Mouse (Mus musculus) lung, adult 2 months (tissue): Measurements from ENCODE around the gene Fbxo6. TPM values are rescaled to one million over a fixed set of nuclear protein-coding genes. Genes with fewer than 3 reads are reported as not detected.

Source experiments
- DNase-seq: peaks from one replicate; pipeline ENCODE4 v3.0.0; 2022
- H3K4me1 ChIP-seq: fragments of 200-500 bp; 2 replicates; pipeline ENCODE4 v1.6.1; 2011; ENCODE audit warnings: low read length; ENCODE audit not compliant: control insufficient read depth, insufficient read depth
- H3K4me3 ChIP-seq: fragments of 200-500 bp; replicated peaks from 2 replicates; pipeline ENCODE3; 2011; ENCODE audit warnings: low read depth, mild to moderate bottlenecking, control low read depth, low read length; ENCODE audit errors: extremely low read depth
- CTCF ChIP-seq: fragments of 200-500 bp; IDR thresholded peaks from 2 replicates; pipeline ENCODE4 v1.5.1; 2011; ENCODE audit warnings: mild to moderate bottlenecking, low read length, control low read depth; ENCODE audit not compliant: insufficient read depth
- POLR2A ChIP-seq: fragments of 200-500 bp; IDR thresholded peaks from 2 replicates; pipeline ENCODE4 v1.6.1; 2011; ENCODE audit warnings: low read depth, mild to moderate bottlenecking, control low read depth, low read length, borderline replicate concordance; ENCODE audit errors: extremely low read depth
- WGBS: fragments of 180-500 bp; shearing (Covaris S2); methylation state at CpG from one replicate; pipeline ENCODE4 v1.1.7; 2018; 5-methylcytosine and 5-hydroxymethylcytosine counted together
- polyA plus RNA-seq: library from polyadenylated mRNA; depleted of rRNA; stranded (reverse); fragments of >200 nt; gene quantifications from 2 replicates; pipeline ENCODE4 v1.2.3, GENCODE M21; 2012

The Fbxo6 gene
- polyA plus RNA-seq, 1 experiment: 64.5 TPM

DNA sequence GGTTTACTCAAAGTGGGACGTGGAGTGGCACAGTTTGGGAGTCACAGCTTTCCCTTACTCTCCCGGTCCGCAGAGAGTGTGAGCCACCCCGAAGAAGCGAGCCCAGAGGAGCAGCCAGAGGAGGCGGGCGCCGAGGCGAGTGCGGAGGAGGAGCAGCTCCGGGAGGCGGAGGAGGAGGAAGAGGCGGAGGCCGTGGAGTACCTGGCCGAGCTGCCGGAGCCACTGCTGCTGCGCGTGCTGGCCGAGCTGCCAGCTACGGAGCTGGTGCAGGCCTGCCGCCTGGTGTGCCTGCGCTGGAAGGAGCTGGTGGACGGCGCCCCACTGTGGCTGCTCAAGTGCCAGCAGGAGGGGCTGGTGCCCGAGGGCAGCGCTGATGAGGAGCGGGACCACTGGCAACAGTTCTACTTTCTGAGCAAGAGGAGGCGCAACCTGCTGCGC lies 12.1 kb upstream of the Fbxo6 start:
- Histone ChIP-seq H3K4me3 (peak overlapping the region; percentile 10), H3K4me1 (no peaks in the 10 kb centered on the region; the same call in none of the 2 replicates)
- under 1% methylated on average over 28 of the region's 29 CpGs for WGBS
- TF ChIP-seq CTCF (peak; percentile 60), POLR2A (no peak)
- DNase-seq: peak; percentile 74

GRCm38 (mm10) chr4:148160436-148161390 lies 8.8 kb upstream of the Fbxo6 start, which contains the start of the genes Fbxo44 and Fbxo2:
TSS of gene Fbxo44 (minus strand) at chr4:148160482.
TSS of gene Fbxo2 (plus strand) at chr4:148160621.
- TF ChIP-seq POLR2A (no peak), CTCF (no peak)
- peak; percentile 46 for DNase-seq
- 2% methylated on average over 43 of the region's 43 CpGs for WGBS
- Histone ChIP-seq H3K4me3 (peak within 1 kb of the TSS; percentile 56), H3K4me1 (no peaks in the 10 kb centered on the region; the same call in none of the 2 replicates)

DNA sequence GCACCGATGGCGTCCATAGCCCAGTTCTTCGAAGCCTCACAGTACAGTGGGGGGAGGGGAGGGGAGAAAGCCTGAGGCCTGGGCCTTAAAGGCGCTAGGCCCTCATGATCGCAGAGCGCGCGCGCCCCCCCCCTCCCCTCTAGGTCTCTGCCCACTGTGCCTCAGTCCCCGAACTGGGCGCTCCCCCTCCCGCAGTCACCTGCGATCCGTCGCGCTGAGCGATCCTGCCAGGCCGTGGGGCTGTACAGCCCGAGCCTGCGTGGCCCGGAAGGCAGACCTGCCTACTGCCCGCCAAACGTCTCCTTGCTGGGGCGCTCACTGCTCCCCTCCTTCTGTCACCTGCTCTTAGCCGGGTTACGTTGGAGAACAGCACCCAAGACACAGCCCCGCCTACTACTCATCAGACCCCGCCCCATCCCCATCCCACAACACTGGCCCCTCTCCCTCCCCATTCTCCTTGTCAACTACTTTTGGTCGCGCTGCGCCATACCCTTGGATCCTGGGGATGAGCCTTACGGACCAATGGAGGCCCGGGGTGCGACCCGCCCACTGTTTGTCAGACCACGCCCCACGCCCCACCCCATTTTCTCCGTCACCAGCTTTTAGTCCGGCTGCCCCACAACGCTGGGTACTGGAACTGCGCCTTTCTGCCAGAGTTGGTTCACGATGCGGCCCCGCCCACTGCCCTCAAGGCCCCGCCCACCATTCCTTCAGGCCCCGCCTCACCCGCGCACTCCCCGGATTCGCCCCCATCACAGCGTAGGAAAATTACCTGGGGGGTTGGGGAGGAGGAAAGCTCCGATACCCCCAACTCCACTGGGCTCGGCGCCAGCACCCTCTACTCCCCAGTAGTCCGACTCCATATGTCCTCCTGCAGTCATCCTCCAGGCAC lies 7.8 kb upstream of the Fbxo6 start:
- no peaks in the 10 kb centered on the region; the same call in none of the 2 replicates for H3K4me1 ChIP-seq

GRCm38 (mm10) chr4:148158436-148159348 lies 6.8 kb upstream of the Fbxo6 start:
- DNase-seq: no peak
- peak overlapping the region; percentile 42 for H3K4me3 ChIP-seq
- TF ChIP-seq CTCF (no peak), POLR2A (no peak)
- no peaks in the 10 kb centered on the region; the same call in 1 of the 2 replicates for H3K4me1 ChIP-seq
- WGBS: 48% methylated on average over 27 of the region's 27 CpGs

More for the DNA sequence above, 7.8 kb upstream of the Fbxo6 start:
- 1% methylated on average over 52 of the region's 55 CpGs for WGBS
- TF ChIP-seq POLR2A (peak; percentile 58; the same call in 1 of the 2 replicates), CTCF (no peak)
- peak; percentile 91 for DNase-seq
- peak overlapping the region; percentile 56 for H3K4me3 ChIP-seq

DNA sequence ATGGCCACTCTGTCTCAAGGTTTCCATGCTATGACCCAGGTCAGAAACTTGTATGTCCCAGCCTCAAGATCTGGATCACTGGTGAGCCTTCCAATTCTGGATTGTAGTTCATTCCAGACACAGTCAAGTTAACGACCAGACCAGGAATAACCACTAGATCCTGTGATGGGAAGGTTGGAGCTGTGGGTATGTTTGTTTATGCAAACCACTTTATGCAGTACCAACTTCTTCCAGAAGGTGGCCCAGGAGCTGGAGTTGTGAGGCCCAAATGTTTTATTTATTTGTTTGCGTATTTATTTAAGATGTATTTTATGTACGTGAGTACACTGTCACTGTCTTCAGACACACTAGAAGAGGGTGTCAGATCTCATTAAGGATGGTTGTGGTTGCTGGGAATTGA lies 3.0 kb upstream of the Fbxo6 start:
- TF ChIP-seq POLR2A (no peak), CTCF (0 out of 2 replicates have a peak, but pooled peaks have one; percentile 7)
- Histone ChIP-seq H3K4me1 (peaks cover 3% of the 10 kb centered on the region; the same call in 1 of the 2 replicates), H3K4me3 (no peak overlapping the region)
- 49% methylated on average over 3 of the region's 3 CpGs for WGBS
- DNase-seq: no peak

- no peak for TF ChIP-seq POLR2A
- no peak for TF ChIP-seq CTCF
- no peak for DNase-seq
- no peak overlapping the region for H3K4me3 ChIP-seq
- H3K4me1 ChIP-seq: peaks cover 5% of the 10 kb centered on the region; the same call in 1 of the 2 replicates
- 82% methylated on average over 4 of the region's 4 CpGs for WGBS
Measured at GRCm38 (mm10) chr4:148154006-148154405, 2.1 kb upstream of the Fbxo6 start.

DNA sequence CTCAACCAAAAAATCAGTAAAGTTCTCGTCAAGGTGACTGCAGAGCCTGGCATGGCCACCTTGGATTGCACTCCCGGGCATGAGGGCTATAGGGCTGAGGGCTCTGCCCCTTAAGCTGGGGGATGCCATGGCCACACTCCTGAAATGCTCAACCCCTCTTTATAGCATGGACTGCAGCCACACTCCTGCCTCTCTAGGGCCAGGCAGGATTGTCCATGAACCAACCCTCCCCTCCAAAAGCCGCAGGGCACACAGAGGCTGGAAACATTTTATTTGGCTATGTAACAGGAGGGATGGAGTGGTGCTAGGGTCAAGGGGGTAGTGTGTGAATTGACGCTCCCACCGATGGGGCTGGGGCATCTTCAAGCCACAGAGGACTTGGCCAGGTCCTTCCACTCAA lies 607 bp upstream of the Fbxo6 start:
- no peak for DNase-seq
- H3K4me3 ChIP-seq: no peak overlapping the region
- no peak for TF ChIP-seq POLR2A
- TF ChIP-seq CTCF: no peak
- 88% methylated on average over 5 of the region's 5 CpGs for WGBS
- H3K4me1 ChIP-seq: peaks cover 5% of the 10 kb centered on the region; the same call in 1 of the 2 replicates

DNA sequence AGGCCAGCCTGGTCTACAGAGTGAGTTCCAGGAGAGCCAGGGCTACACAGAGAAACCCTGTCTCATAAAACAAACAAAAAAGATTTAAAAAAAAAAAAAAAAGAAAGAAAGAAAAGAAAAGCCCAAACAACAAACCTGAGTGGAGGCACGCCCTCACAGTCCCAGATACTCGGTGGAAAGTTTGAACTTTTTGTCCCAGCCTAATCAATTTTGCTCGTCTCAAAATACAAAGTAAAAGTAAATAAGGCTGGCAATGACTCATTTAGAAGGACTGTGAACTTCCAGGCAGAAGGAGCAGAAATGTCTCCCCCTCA lies 1.0 kb downstream of the Fbxo6 start:
- TF ChIP-seq CTCF (no peak), POLR2A (no peak)
- WGBS: 15% methylated on average over 3 of the region's 3 CpGs
- H3K4me1 ChIP-seq: peaks cover 5% of the 10 kb centered on the region; the same call in 1 of the 2 replicates
- no peak overlapping the region for H3K4me3 ChIP-seq
- no peak for DNase-seq
